Mouse (Mus musculus) lung, embryonic 14.5 days (tissue): ENCODE results near the gene Slc24a4. TPM values are rescaled to one million over a fixed set of nuclear protein-coding genes. Genes with fewer than 3 reads are reported as not detected.

Experiments
- ATAC-seq: fragments of 200-750 bp; cut with Nextera tagmentation; 2 replicates; pipeline ENCODE4 v1.8.0; 2017; ENCODE audit warnings: mild to moderate bottlenecking, moderate TSS enrichment, moderate library complexity; ENCODE audit not compliant: insufficient read depth
- DNase-seq: peaks from one replicate; pipeline ENCODE4 v3.0.0-alpha.2; 2015
- H3K27ac ChIP-seq: fragments of 300-500 bp; sonication (generic); 2 replicates; pipeline ENCODE4 v1.5.1; 2014; ENCODE audit warnings: low read depth, mild to moderate bottlenecking, moderate library complexity
- H3K27me3 ChIP-seq: fragments of 300-500 bp; sonication (generic); 2 replicates; pipeline ENCODE4 v1.6.1; 2014; ENCODE audit warnings: low read length, control low read depth; ENCODE audit not compliant: insufficient read depth
- H3K36me3 ChIP-seq: fragments of 300-500 bp; sonication (generic); 2 replicates; pipeline ENCODE4 v1.6.1; 2014; ENCODE audit warnings: control low read depth; ENCODE audit not compliant: insufficient read depth
- H3K4me1 ChIP-seq: fragments of 300-500 bp; sonication (generic); 2 replicates; pipeline ENCODE4 v1.6.1; 2014; ENCODE audit warnings: antibody characterized with exemption, control low read depth; ENCODE audit not compliant: insufficient read depth
- H3K4me2 ChIP-seq: fragments of 300-500 bp; sonication (generic); 2 replicates; pipeline ENCODE4 v1.6.1; 2014; ENCODE audit warnings: mild to moderate bottlenecking
- H3K4me3 ChIP-seq: fragments of 300-500 bp; sonication (generic); 2 replicates; pipeline ENCODE4 v1.5.1; 2014; ENCODE audit warnings: low read depth, low read length
- H3K9ac ChIP-seq: fragments of 300-500 bp; sonication (generic); 2 replicates; pipeline ENCODE4 v1.6.1; 2014
- H3K9me3 ChIP-seq: fragments of 300-500 bp; sonication (generic); 2 replicates; pipeline ENCODE4 v1.6.1; 2016; ENCODE audit warnings: low read depth, low read length, control low read depth
- CTCF ChIP-seq: IDR thresholded peaks from 2 replicates; pipeline ENCODE4 v1.5.1; 2016; ENCODE audit warnings: antibody characterized with exemption, low read depth
- WGBS: fragments of 180-500 bp; shearing (Covaris S2); extraction: QIAGEN DNeasy Blood & Tissue Kit; methylation state at CpG from one replicate; pipeline ENCODE4 v1.1.7; 2014; 5-methylcytosine and 5-hydroxymethylcytosine counted together
- polyA plus RNA-seq: library from polyadenylated mRNA; unstranded; fragments of >200 nt; fragmentation: Nextera tagmentation; extraction: Ambion mirVana; gene quantifications from 2 replicates; pipeline ENCODE4 v1.2.1, GENCODE M21; 2014

The Slc24a4 gene
- polyA plus RNA-seq, 1 experiment from 2014 or later, result 0.89 TPM

GRCm38 (mm10) chr12:102308457-102309011, 180.0 kb downstream of the Slc24a4 start:
- Histone ChIP-seq H3K9me3 (no peaks in the 10 kb centered on the region), H3K4me2 (no peak overlapping the region), H3K36me3 (no peaks in the 10 kb centered on the region), H3K4me3 (no peak overlapping the region), H3K4me1 (peaks cover 47% of the 10 kb centered on the region), H3K27me3 (no peaks in the 10 kb centered on the region), H3K27ac (peak overlapping the region; percentile 75; the same call in 1 of the 2 replicates), H3K9ac (no peak overlapping the region)
- DNase-seq, result peak; percentile 97
- WGBS, result 24% methylated on average over 16 of the region's 16 CpGs
- ATAC-seq, result peak; percentile 93
- no peak for TF ChIP-seq CTCF

DNA sequence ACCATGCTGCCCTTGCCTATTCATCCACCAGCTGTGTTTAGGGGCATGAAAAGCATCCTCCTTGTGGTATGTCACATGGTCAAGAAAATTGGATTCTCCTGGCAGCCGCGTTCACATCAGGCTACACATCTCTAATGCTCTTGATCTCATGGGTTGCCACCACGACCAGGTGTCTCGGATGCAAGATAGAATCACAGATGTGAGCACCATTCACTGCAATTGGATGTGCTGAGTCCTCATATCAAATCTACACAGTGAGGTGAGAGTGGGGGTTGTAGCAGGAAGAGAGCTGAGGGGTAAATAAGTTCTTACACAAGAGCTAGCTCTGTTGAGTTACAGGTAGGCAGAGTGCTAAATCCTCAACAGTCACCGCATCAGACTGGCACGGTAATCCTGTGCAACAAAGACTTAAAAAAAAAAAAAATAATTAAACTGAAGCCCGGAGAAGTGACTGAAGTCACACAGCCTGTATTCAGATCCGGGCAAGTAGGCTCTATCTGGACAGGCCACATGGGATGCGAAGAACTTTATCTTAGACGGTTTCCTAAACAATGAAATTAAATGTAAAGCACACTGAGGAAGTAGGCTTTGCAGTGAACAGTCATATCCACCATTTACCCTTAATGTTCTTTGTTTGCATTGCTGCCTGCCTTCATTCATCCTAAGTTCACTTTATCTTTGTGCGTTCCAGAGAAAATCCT, 180.7 kb downstream of the Slc24a4 start:
- H3K4me3 ChIP-seq, result no peak overlapping the region
- no peak for DNase-seq
- ATAC-seq, result no peak
- no peaks in the 10 kb centered on the region for H3K27me3 ChIP-seq
- H3K9ac ChIP-seq, result no peak overlapping the region
- H3K36me3 ChIP-seq, result no peaks in the 10 kb centered on the region
- no peak overlapping the region for H3K27ac ChIP-seq
- H3K9me3 ChIP-seq, result no peaks in the 10 kb centered on the region
- no peak for TF ChIP-seq CTCF
- no peak overlapping the region for H3K4me2 ChIP-seq
- 77% methylated on average over 11 of the region's 11 CpGs for WGBS
- H3K4me1 ChIP-seq, result peaks cover 40% of the 10 kb centered on the region

DNA sequence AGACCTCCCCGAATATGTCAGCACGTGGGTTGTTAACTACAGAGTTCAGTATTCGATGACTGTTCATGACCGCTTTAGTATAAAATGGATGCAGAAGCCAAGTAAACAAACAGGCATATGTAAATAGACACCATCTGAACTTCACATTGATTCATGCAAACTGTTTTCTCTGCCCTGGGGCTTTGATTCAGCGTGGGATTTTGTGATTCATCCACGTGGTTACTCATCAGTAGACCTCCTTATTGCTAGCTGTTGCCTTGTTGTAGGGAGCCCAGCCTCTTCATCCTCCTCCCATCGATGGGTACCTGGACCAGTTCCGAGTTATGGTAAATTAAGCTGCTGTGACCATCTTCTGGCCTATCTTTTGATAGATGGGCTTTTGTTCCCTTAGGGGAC, 181.3 kb downstream of the Slc24a4 start:
- Histone ChIP-seq H3K4me1 (peaks cover 35% of the 10 kb centered on the region), H3K27me3 (no peaks in the 10 kb centered on the region), H3K36me3 (peaks cover 5% of the 10 kb centered on the region; the same call in 1 of the 2 replicates), H3K9ac (no peak overlapping the region), H3K27ac (no peak overlapping the region), H3K9me3 (no peaks in the 10 kb centered on the region), H3K4me3 (no peak overlapping the region), H3K4me2 (no peak overlapping the region)
- 70% methylated on average over 8 of the region's 8 CpGs for WGBS
- DNase-seq (no peak), ATAC-seq (no peak)
- TF ChIP-seq CTCF, result no peak

DNA sequence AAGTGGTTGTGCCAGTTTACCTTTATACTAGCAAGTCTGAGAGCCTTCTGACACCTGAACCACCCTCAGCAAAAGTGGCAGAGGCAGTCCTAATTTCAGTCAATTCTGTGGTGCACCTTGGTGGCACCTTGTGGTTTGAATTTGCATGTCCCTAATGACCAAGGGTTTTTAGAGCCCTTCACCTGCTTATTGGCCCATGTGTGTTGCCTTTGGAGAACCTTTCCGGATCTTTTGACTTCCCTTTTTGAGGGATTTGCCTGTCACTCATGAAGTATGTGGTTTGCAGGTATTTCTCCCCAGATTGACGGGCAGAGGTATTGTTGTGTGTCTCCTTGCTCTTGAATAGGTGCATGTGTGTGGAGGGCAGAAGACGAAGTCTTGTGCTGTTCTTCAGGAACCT, 181.7 kb downstream of the Slc24a4 start:
- H3K4me1 ChIP-seq, result peaks cover 30% of the 10 kb centered on the region
- 95% methylated on average over 3 of the region's 3 CpGs for WGBS
- no peak for TF ChIP-seq CTCF
- no peak overlapping the region for H3K4me3 ChIP-seq
- H3K27me3 ChIP-seq, result no peaks in the 10 kb centered on the region
- ATAC-seq (no peak), DNase-seq (no peak)
- no peak overlapping the region for H3K4me2 ChIP-seq
- H3K36me3 ChIP-seq, result peaks cover 9% of the 10 kb centered on the region; the same call in 1 of the 2 replicates
- H3K9ac ChIP-seq, result no peak overlapping the region
- no peak overlapping the region for H3K27ac ChIP-seq
- H3K9me3 ChIP-seq, result no peaks in the 10 kb centered on the region

DNA sequence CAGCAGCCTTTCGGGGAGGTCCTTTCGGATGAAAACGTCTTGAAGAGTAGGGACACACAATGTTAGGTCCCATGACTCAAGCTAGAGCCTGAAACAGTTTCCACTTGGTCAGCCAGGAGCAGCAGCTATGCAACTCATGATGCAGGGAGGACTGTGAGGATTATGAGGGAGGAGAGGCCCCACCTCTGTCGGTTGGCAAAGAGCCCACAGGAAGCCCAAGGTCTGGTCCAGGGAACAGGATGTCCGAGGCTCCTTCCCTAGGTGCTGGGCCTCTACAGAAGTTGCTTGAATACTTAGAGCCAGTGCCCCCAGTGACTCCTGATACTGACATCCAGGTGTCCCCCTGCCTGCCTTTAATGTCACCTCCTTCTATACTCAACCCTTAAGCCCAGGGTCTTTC, 182.9 kb downstream of the Slc24a4 start:
- no peaks in the 10 kb centered on the region for H3K27me3 ChIP-seq
- no peak overlapping the region for H3K4me3 ChIP-seq
- TF ChIP-seq CTCF, result no peak
- H3K27ac ChIP-seq, result no peak overlapping the region
- whole genome bisulfite sequencing, result 82% methylated on average over 5 of the region's 5 CpGs
- no peak for DNase-seq
- no peak overlapping the region for H3K9ac ChIP-seq
- peaks cover 15% of the 10 kb centered on the region; the same call in 1 of the 2 replicates for H3K36me3 ChIP-seq
- H3K4me2 ChIP-seq, result no peak overlapping the region
- ATAC-seq, result no peak
- H3K4me1 ChIP-seq, result peaks cover 23% of the 10 kb centered on the region
- no peaks in the 10 kb centered on the region for H3K9me3 ChIP-seq

Other genes with a start within 250 kb of the Slc24a4 start
- 23.5 and 25.9 TPM in 2 replicates for gene Trip11, start 215.5 kb upstream of the Slc24a4 start, polyA plus RNA-seq
- 14.5 and 15.9 TPM in 2 replicates for gene Atxn3, start 170.5 kb upstream of the Slc24a4 start, polyA plus RNA-seq
- 34.9 and 35.8 TPM in 2 replicates for gene Cpsf2, start 152.7 kb upstream of the Slc24a4 start, polyA plus RNA-seq
- 14.3 and 15.4 TPM in 2 replicates for gene Rin3, start 154.3 kb downstream of the Slc24a4 start, polyA plus RNA-seq